Mouse (Mus musculus): ENCODE data around the gene Sumf1.

The Sumf1 gene

DNA sequence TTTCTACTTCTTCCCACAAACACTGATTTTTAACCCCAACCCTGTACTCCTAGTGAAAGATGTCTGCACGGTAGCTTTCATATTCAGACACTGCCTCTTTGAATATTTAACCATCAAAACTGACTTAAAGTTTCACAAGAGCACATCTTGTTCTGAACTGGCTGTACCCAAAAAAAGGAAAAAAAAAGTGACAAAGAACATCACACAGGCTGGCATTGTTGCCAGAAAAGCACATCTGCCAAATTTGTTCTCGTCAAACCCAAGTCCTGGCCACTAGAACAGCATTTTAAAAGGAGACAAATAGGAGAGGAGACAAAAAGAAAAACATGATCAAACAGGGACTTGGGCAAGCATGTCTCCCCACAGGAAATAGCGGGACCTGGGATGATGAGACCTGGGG is 91.9 kb downstream of the Sumf1 start:
- no peak for DNase-seq (ENCODE audit: low read depth, low spot score)

DNA sequence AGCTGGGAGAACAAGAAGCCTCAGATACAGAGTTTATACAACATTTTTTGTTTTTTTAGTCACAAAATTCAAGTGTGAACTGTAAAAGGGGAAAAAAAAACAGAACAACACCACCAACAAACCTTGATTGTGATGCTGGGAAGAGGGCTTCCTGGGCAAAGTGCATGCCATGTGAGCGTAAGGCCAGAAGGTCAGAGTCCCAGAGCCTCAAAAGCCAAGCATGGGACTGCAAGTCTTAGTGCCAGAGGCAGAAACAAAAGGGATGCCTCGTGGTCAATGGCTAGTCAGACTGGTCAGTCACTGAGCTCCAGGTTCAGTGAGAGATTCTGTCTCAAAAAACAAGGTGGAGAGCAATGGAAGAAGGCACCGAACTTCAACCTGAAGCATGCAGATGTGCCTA is 92.7 kb downstream of the Sumf1 start:
- no peak for DNase-seq (ENCODE audit: low read depth, low spot score)

GRCm38 (mm10) chr6:108091296-108091695 is 94.1 kb downstream of the Sumf1 start:
- no peak for DNase-seq (ENCODE audit: low read depth, low spot score)

DNA sequence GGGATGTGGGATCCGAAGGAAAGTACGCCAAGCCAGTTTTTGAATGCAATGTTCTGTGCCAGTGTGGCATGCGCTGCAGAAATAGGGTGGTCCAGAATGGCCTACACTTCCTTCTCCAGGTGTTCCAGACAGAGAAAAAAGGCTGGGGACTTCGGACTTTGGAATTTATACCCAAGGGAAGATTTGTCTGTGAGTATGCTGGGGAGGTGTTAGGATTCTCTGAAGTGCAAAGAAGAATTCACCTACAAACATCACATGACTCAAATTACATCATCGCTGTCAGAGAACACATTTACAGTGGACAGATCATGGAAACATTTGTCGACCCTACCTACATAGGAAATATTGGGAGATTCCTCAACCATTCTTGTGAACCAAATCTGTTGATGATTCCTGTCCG is 109.5 kb downstream of the Sumf1 start:
- no peak for DNase-seq (ENCODE audit: low read depth, low spot score)

GRCm38 (mm10) chr6:108074624-108075023 is 110.8 kb downstream of the Sumf1 start:
- DNase-seq (ENCODE audit: low read depth, low spot score), result no peak

GRCm38 (mm10) chr6:108073931-108074330 is 111.5 kb downstream of the Sumf1 start:
- no peak for DNase-seq (ENCODE audit: low read depth, low spot score)

DNA sequence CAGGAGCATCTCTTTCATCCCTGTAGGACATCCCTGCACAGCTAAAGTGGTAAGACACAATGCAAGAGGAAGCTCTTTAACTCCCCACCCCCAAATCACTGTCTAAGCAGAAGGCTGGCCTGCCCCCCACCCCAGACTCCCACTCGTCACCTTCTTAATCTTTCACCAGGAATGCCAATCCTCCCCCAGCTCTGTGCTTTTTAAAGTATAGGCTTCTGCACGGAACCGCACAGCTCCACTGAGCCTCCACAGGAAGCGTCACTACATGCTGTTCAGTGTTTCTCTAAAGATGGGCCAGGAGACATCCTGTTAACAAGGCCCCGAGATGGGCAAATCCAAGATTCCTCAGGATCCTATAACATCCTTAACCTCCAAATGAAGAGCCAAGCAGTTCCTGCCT is 112.3 kb downstream of the Sumf1 start:
- DNase-seq (ENCODE audit: low read depth, low spot score), result no peak

DNA sequence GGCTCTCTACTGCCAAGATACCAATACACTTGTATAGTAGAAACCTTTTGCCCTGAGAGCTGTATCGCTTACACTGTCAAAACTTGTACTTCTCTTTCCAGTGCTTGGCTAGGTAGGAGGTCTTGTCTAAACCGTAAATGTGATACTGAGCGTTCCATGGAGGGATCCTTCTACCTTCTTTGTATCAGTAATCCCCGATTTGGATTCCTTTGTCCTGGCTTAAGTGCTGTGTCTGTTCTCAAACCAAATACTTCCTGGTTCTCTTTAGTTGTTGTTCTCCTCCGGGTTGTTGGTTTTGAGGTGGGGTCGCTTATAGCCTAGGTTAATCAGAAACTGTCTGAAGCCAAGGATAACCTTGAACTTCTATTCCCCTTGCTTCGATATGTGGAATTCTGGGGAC is 114.4 kb downstream of the Sumf1 start:
- no peak for DNase-seq (ENCODE audit: low read depth, low spot score)

GRCm38 (mm10) chr6:108065583-108065982 is 119.8 kb downstream of the Sumf1 start:
- peak; percentile 96 for DNase-seq (ENCODE audit: low read depth, low spot score)

- peak; percentile 97 for DNase-seq (ENCODE audit: low read depth, low spot score)
Measured at GRCm38 (mm10) chr6:108064918-108065526, 120.4 kb downstream of the Sumf1 start, which contains the start of gene Setmar. Setmar (plus strand) TSS chr6:108065045.

DNA sequence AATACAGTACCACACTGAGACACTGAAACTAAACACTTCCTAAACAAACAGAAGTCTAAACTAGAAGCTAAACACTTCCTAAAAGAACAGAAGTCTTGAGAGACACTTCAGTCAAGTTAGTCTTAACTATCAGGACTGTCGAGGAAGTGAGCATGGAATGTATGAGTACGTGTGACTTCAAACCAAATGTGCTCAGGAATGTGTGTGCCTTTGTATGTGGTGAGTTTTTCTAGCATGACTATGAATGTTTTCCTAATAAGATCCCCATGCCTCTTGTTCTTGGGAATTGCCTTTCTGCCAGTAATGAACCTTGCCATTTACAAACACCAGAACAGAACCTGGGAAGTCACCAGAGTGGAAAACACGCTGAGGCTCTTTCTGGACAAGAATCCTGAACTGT is 124.3 kb downstream of the Sumf1 start:
- peak; percentile 56 for DNase-seq (ENCODE audit: low read depth, low spot score)

DNA sequence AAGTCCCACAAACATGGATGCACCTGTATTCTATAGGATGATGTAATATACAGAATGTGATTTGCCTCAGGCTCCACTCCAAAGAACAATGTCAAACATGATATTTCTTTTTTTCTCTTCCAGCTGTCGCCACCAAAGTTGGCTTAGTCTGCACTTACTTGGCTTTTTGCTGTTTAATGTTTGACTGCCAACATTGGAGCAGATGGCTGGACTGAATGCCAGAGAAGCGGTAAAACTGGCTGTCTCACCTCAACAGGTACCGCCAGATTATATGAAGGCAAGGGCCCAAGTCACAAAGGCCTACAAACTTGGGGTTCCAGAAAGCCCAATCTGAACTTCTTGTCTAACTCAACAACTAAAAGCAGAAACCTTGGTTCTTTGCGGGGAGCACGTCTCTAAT is 127.3 kb downstream of the Sumf1 start:
- no peak for DNase-seq (ENCODE audit: low read depth, low spot score)

DNA sequence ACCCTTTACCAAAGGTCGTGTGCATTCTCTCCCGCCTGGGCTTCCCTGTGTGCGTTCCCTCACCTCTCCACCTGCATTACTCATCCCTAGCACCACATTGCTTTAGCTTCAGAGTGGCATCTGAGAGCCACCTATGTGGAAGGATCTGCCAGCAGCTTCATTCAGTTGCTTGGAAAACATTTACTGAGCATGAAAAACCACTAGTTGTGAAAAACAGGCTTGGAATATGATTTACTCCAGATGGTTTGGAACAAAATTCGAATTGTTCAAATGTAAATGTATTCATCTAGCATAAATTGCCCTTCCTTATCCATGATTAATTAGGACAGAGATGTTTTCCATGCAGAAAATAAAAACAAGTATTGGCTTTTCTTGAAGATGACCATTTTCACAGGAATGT is 128.0 kb downstream of the Sumf1 start:
- DNase-seq (ENCODE audit: low read depth, low spot score), result no peak
